Mouse (Mus musculus) cortical plate, adult 2 months (tissue): ENCODE data around the gene Xrcc3.

Source experiments
- CTCF ChIP-seq: fragments of 200-500 bp; IDR thresholded peaks from 2 replicates; pipeline ENCODE4 v1.5.1; 2011; ENCODE audit warnings: mild to moderate bottlenecking, control low read depth, low read length; ENCODE audit not compliant: insufficient read depth; ENCODE audit errors: extremely low read depth
- POLR2A ChIP-seq: fragments of 200-500 bp; IDR thresholded peaks from 2 replicates; pipeline ENCODE4 v1.6.1; 2011; ENCODE audit warnings: mild to moderate bottlenecking, low read length, control low read depth; ENCODE audit not compliant: insufficient read depth; ENCODE audit errors: extremely low read depth

DNA sequence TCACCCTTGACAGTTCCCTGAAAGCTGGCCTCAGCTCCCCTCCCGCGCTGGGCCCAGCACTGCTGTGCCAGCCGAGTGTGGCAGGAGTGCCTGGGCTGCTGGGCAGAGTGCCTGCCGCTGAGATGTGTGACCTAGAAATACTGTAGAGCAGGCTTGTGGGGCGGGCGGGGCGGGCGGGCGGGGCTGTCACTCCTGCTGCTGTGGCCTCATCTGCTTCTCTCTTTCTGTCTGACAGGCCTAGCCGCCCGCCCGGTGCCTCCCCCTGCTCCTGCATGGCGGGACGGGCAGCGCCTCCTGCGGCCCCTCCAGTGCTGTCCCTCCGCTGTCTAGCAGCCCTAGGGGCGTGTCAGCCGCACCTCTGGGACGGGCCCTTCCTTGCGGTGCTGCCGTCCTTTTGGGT, 19.6 kb downstream of the Xrcc3 start:
- TF ChIP-seq POLR2A, result no peak
- no peak for TF ChIP-seq CTCF
